Mouse (Mus musculus): Measurements from ENCODE around the gene Hdc.
A peak's percentile ranks its signal among the peaks of the same experiment; 100 is the strongest.
"Not testable (repeated sequence)": the region's sequence is repeated elsewhere in the genome, so short reads cannot be mapped to it uniquely, and the experiment has no call there.

Hdc gene

GRCm38 (mm10) chr2:126619249-126619704 is at the start of gene Hdc:
Hdc (minus strand) TSS chr2:126619299.
- no peak for DNase-seq (ENCODE audit: low spot score in 2 of 2)

- DNase-seq (ENCODE audit: low spot score in 2 of 2) = no peak
These were observed 49.6 kb upstream of the Hdc start for GRCm38 (mm10) chr2:126668621-126669252.

GRCm38 (mm10) chr2:126665984-126666383 is 46.9 kb upstream of the Hdc start:
- no peak for DNase-seq (ENCODE audit: low spot score in 2 of 2)

- no peak for DNase-seq (ENCODE audit: low spot score in 2 of 2)
These were observed 44.4 kb upstream of the Hdc start for GRCm38 (mm10) chr2:126663481-126663880.

- DNase-seq (ENCODE audit: low spot score in 2 of 2) = no peak
These were observed 33.8 kb upstream of the Hdc start for GRCm38 (mm10) chr2:126652929-126653328.

- no peak for DNase-seq (ENCODE audit: low spot score in 2 of 2)
These were observed 28.7 kb upstream of the Hdc start for GRCm38 (mm10) chr2:126647762-126648161.

- no peak for DNase-seq (ENCODE audit: low spot score in 2 of 2)
These were observed 27.4 kb upstream of the Hdc start for GRCm38 (mm10) chr2:126646461-126646860.

GRCm38 (mm10) chr2:126644768-126645167 is 25.7 kb upstream of the Hdc start:
- no peak for DNase-seq (ENCODE audit: low spot score in 2 of 2)

- no peak for DNase-seq (ENCODE audit: low spot score in 2 of 2)
These were observed 21.2 kb upstream of the Hdc start for GRCm38 (mm10) chr2:126640298-126640697.

GRCm38 (mm10) chr2:126635939-126636823 is 17.1 kb upstream of the Hdc start:
- no peak for DNase-seq (ENCODE audit: low spot score in 2 of 2)

- no peak for DNase-seq (ENCODE audit: low spot score in 2 of 2)
These were observed 14.1 kb upstream of the Hdc start for GRCm38 (mm10) chr2:126633165-126633564.

GRCm38 (mm10) chr2:126628455-126628995 is 9.4 kb upstream of the Hdc start:
- no peak for DNase-seq (ENCODE audit: low spot score in 2 of 2)

- no peak for DNase-seq (ENCODE audit: low spot score in 2 of 2)
These were observed 4.0 kb upstream of the Hdc start for GRCm38 (mm10) chr2:126623138-126623537.

- no peak for DNase-seq (ENCODE audit: low spot score in 2 of 2)
These were observed 3.4 kb upstream of the Hdc start for GRCm38 (mm10) chr2:126622455-126622854.

GRCm38 (mm10) chr2:126618470-126619179 is 474 bp downstream of the Hdc start:
- no peak for DNase-seq (ENCODE audit: low spot score in 2 of 2)

- DNase-seq (ENCODE audit: low spot score in 2 of 2) = no peak
These were observed 3.7 kb downstream of the Hdc start for GRCm38 (mm10) chr2:126615355-126615754.

GRCm38 (mm10) chr2:126609600-126609999 is 9.5 kb downstream of the Hdc start:
- DNase-seq (ENCODE audit: low spot score in 2 of 2) = not testable (repeated sequence)

- DNase-seq (ENCODE audit: low spot score in 2 of 2) = no peak
These were observed 11.4 kb downstream of the Hdc start for GRCm38 (mm10) chr2:126607553-126608203.

- DNase-seq (ENCODE audit: low spot score in 2 of 2) = no peak
These were observed 12.4 kb downstream of the Hdc start for GRCm38 (mm10) chr2:126606688-126607062.

- DNase-seq (ENCODE audit: low spot score in 2 of 2) = peak in 1 of 2 experiments; percentile 24
These were observed 12.9 kb downstream of the Hdc start for GRCm38 (mm10) chr2:126606061-126606687.
